ENCODE assay signal across 21 mouse cellular contexts in the genomic region with DNA sequence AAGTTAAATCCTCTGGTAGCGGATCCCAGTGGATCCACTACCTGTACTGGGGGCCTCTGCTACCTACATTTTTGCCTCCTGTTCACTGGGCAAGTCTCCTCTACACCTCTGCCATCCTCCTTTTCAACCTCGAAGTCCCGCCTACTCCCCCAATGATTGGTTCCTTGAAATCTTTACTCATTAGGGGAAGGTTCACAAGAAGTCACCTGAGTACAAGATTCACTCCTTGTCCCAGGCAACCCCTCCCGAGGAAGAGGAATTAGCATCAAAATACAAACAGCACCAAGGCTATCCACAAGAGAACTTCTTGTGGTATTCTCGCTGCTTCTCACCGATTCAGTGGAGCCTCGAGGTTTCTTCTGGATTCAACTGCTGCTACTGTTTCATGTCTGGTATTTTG. TPM values are rescaled to one million over a fixed set of nuclear protein-coding genes. Genes with fewer than 3 reads are reported as not detected.
"Had no signal": no experiment of that assay in that cellular context is flagged by ENCODE, and none has a peak within 500 bp of the region (broad histone marks: within the 10 kb centered on the region; RNA-seq: fewer than 3 reads in every experiment).

No protein-coding gene starts in this region.

- H3K9me3 ChIP-seq: megakaryocyte, embryonic 14.5 days; midbrain, embryonic 13.5 days; midbrain, embryonic 15.5 days; neural tube, embryonic 12.5 days had no signal

- H3K4me3 ChIP-seq: megakaryocyte, embryonic 14.5 days; midbrain, embryonic 13.5 days; midbrain, embryonic 15.5 days; neural tube, embryonic 12.5 days had no signal

- H3K36me3 ChIP-seq: midbrain, embryonic 13.5 days; midbrain, embryonic 15.5 days; neural tube, embryonic 12.5 days had no signal

- DNase-seq: lung, adult 18-20 months; lung, embryonic 14.5 days; lung, postnatal 10 days; retina, postnatal 1 day; right cerebral cortex, adult 18-20 months; right cerebral cortex, postnatal 25 days; right cerebral cortex, postnatal 4 days; spleen, adult 18-20 months; thymus, adult 18-20 months; thymus, postnatal 25 days; thymus, postnatal 4 days had no signal

- H3K4me2 ChIP-seq: lung, embryonic 14.5 days; midbrain, embryonic 11.5 days; midbrain, embryonic 13.5 days; midbrain, embryonic 15.5 days; neural tube, embryonic 12.5 days had no signal

- H3K9ac ChIP-seq: lung, embryonic 14.5 days; midbrain, embryonic 13.5 days; midbrain, embryonic 15.5 days; neural tube, embryonic 12.5 days had no signal

- H3K4me1 ChIP-seq: megakaryocyte, embryonic 14.5 days; midbrain, embryonic 13.5 days; midbrain, embryonic 15.5 days; neural tube, embryonic 12.5 days had no signal

- ATAC-seq: midbrain, embryonic 13.5 days; midbrain, embryonic 15.5 days had no signal

- H3K27ac ChIP-seq: macrophage; midbrain, embryonic 13.5 days; midbrain, embryonic 15.5 days; neural tube, embryonic 12.5 days had no signal

- H3K27me3 ChIP-seq: midbrain, embryonic 13.5 days; midbrain, embryonic 15.5 days; neural tube, embryonic 12.5 days had no signal

RNA-seq across cellular contexts. Expression of gene Gm43951, which starts 25.4 kb away (rescaled TPM):
- total RNA-seq: monocyte, adult 5-6 weeks had no signal
- polyA plus RNA-seq: lung, embryonic 14.5 days; stomach, embryonic 14.5 days had no signal

RNA-seq across cellular contexts. Expression of gene Slc13a5, which starts 35.0 kb away (rescaled TPM):
- total RNA-seq: monocyte, adult 5-6 weeks had no signal
- polyA plus RNA-seq: lung, embryonic 14.5 days; macrophage; small intestine, adult 2 months; thymus, postnatal 0 days had no signal
